Mouse (Mus musculus): Measurements from ENCODE around the gene Ddx6. TPM values are rescaled to one million over a fixed set of nuclear protein-coding genes. Genes with fewer than 3 reads are reported as not detected.
A peak's percentile ranks its signal among the peaks of the same experiment; 100 is the strongest.
"Not testable (repeated sequence)": the region's sequence is repeated elsewhere in the genome, so short reads cannot be mapped to it uniquely, and the experiment has no call there.

Gene Ddx6
- total RNA-seq (2017): 301 and 311 TPM in 2 replicates

- ATAC-seq (ENCODE audit: extremely low read depth, insufficient number of reproducible peaks, low FRiP score, poor library complexity, severe bottlenecking): peak; percentile 40; the same call in 1 of the 2 replicates
Observed at GRCm38 (mm10) chr9:44604779-44605615, at the start of gene Ddx6. Ddx6 (plus strand) TSS chr9:44604892.

GRCm38 (mm10) chr9:44561597-44561996 lies 43.1 kb upstream of the Ddx6 start, which contains the start of gene Cxcr5:
Cxcr5 (minus strand) TSS chr9:44561877.
- no peak for ATAC-seq (ENCODE audit: extremely low read depth, insufficient number of reproducible peaks, low FRiP score, poor library complexity, severe bottlenecking)

- ATAC-seq (ENCODE audit: extremely low read depth, insufficient number of reproducible peaks, low FRiP score, poor library complexity, severe bottlenecking): peak; percentile 65
Observed at GRCm38 (mm10) chr9:44562936-44563335, 41.8 kb upstream of the Ddx6 start.

GRCm38 (mm10) chr9:44565367-44565766 lies 39.3 kb upstream of the Ddx6 start:
- ATAC-seq (ENCODE audit: extremely low read depth, insufficient number of reproducible peaks, low FRiP score, poor library complexity, severe bottlenecking): no peak

- ATAC-seq (ENCODE audit: extremely low read depth, insufficient number of reproducible peaks, low FRiP score, poor library complexity, severe bottlenecking): peak; percentile 78
Observed at GRCm38 (mm10) chr9:44567338-44568082, 37.2 kb upstream of the Ddx6 start.

GRCm38 (mm10) chr9:44568083-44568455 lies 36.6 kb upstream of the Ddx6 start:
- peak; percentile 6 for ATAC-seq (ENCODE audit: extremely low read depth, insufficient number of reproducible peaks, low FRiP score, poor library complexity, severe bottlenecking)

GRCm38 (mm10) chr9:44570939-44571382 lies 33.7 kb upstream of the Ddx6 start:
- ATAC-seq (ENCODE audit: extremely low read depth, insufficient number of reproducible peaks, low FRiP score, poor library complexity, severe bottlenecking): peak; percentile 47; the same call in 1 of the 2 replicates

- peak; percentile 45 for ATAC-seq (ENCODE audit: extremely low read depth, insufficient number of reproducible peaks, low FRiP score, poor library complexity, severe bottlenecking)
Observed at GRCm38 (mm10) chr9:44573306-44573705, 31.4 kb upstream of the Ddx6 start.

GRCm38 (mm10) chr9:44575095-44575494 lies 29.6 kb upstream of the Ddx6 start:
- ATAC-seq (ENCODE audit: extremely low read depth, insufficient number of reproducible peaks, low FRiP score, poor library complexity, severe bottlenecking): no peak

GRCm38 (mm10) chr9:44576046-44576445 lies 28.6 kb upstream of the Ddx6 start:
- not testable (repeated sequence) for ATAC-seq (ENCODE audit: extremely low read depth, insufficient number of reproducible peaks, low FRiP score, poor library complexity, severe bottlenecking)

- peak; percentile 81 for ATAC-seq (ENCODE audit: extremely low read depth, insufficient number of reproducible peaks, low FRiP score, poor library complexity, severe bottlenecking)
Observed at GRCm38 (mm10) chr9:44579392-44579791, 25.3 kb upstream of the Ddx6 start.

- ATAC-seq (ENCODE audit: extremely low read depth, insufficient number of reproducible peaks, low FRiP score, poor library complexity, severe bottlenecking): no peak
Observed at GRCm38 (mm10) chr9:44580085-44580484, 24.6 kb upstream of the Ddx6 start.

- peak; percentile 61 for ATAC-seq (ENCODE audit: extremely low read depth, insufficient number of reproducible peaks, low FRiP score, poor library complexity, severe bottlenecking)
Observed at GRCm38 (mm10) chr9:44581423-44581822, 23.3 kb upstream of the Ddx6 start.

- peak; percentile 75 for ATAC-seq (ENCODE audit: extremely low read depth, insufficient number of reproducible peaks, low FRiP score, poor library complexity, severe bottlenecking)
Observed at GRCm38 (mm10) chr9:44582390-44582789, 22.3 kb upstream of the Ddx6 start.

- ATAC-seq (ENCODE audit: extremely low read depth, insufficient number of reproducible peaks, low FRiP score, poor library complexity, severe bottlenecking): no peak
Observed at GRCm38 (mm10) chr9:44586640-44587261, 17.9 kb upstream of the Ddx6 start.

- ATAC-seq (ENCODE audit: extremely low read depth, insufficient number of reproducible peaks, low FRiP score, poor library complexity, severe bottlenecking): no peak
Observed at GRCm38 (mm10) chr9:44587262-44588160, 17.2 kb upstream of the Ddx6 start.

- ATAC-seq (ENCODE audit: extremely low read depth, insufficient number of reproducible peaks, low FRiP score, poor library complexity, severe bottlenecking): no peak
Observed at GRCm38 (mm10) chr9:44588605-44589004, 16.1 kb upstream of the Ddx6 start.

GRCm38 (mm10) chr9:44589095-44589494 lies 15.6 kb upstream of the Ddx6 start:
- ATAC-seq (ENCODE audit: extremely low read depth, insufficient number of reproducible peaks, low FRiP score, poor library complexity, severe bottlenecking): no peak
